Mouse (Mus musculus) hindbrain, embryonic 16.5 days (tissue): Measurements from ENCODE around the gene Lrrc4c. TPM values are rescaled to one million over a fixed set of nuclear protein-coding genes. Genes with fewer than 3 reads are reported as not detected.

Experiments used
- ATAC-seq: fragments of 200-750 bp; cut with Nextera tagmentation; 2 replicates; pipeline ENCODE4 v1.8.0; 2017; ENCODE audit warnings: moderate TSS enrichment, moderate library complexity
- H3K27ac ChIP-seq: fragments of 300-500 bp; sonication (generic); 2 replicates; pipeline ENCODE4 v1.5.1; 2014; ENCODE audit warnings: low read depth, mild to moderate bottlenecking, control low read depth, low read length, moderate library complexity
- H3K27me3 ChIP-seq: fragments of 300-500 bp; sonication (generic); replicated peaks from 2 replicates; pipeline ENCODE4 v1.6.1; 2014; ENCODE audit warnings: low read length; ENCODE audit not compliant: control insufficient read depth, insufficient read depth
- H3K36me3 ChIP-seq: fragments of 300-500 bp; sonication (generic); 2 replicates; pipeline ENCODE4 v1.6.1; 2014; ENCODE audit warnings: mild to moderate bottlenecking, low read length, moderate library complexity, mixed read lengths; ENCODE audit not compliant: control insufficient read depth, insufficient read depth
- H3K4me1 ChIP-seq: fragments of 300-500 bp; sonication (generic); 2 replicates; pipeline ENCODE4 v1.6.1; 2014; ENCODE audit warnings: low read depth, low read length; ENCODE audit not compliant: control insufficient read depth, insufficient read depth
- H3K4me2 ChIP-seq: fragments of 300-500 bp; sonication (generic); 2 replicates; pipeline ENCODE4 v1.6.1; 2014; ENCODE audit warnings: mild to moderate bottlenecking, low read length, control low read depth, moderate library complexity
- H3K4me3 ChIP-seq: fragments of 300-500 bp; sonication (generic); 2 replicates; pipeline ENCODE4 v1.5.1; 2014; ENCODE audit warnings: mild to moderate bottlenecking, low read length, control low read depth, moderate library complexity
- H3K9ac ChIP-seq: fragments of 300-500 bp; sonication (generic); 2 replicates; pipeline ENCODE4 v1.6.1; 2014; ENCODE audit warnings: low read depth, mild to moderate bottlenecking, control low read depth, low read length, moderate library complexity
- H3K9me3 ChIP-seq: fragments of 300-500 bp; sonication (generic); 2 replicates; pipeline ENCODE4 v1.6.1; 2014; ENCODE audit warnings: mild to moderate bottlenecking, low read length, moderate library complexity; ENCODE audit not compliant: control insufficient read depth
- WGBS: fragments of 180-500 bp; shearing (Covaris S2); extraction: QIAGEN DNeasy Blood & Tissue Kit; methylation state at CpG from one replicate; pipeline ENCODE4 v1.1.7; 2014; 5-methylcytosine and 5-hydroxymethylcytosine counted together
- polyA plus RNA-seq: library from polyadenylated mRNA; unstranded; fragments of >200 nt; fragmentation: Nextera tagmentation; extraction: Ambion mirVana; gene quantifications from 2 replicates; pipeline ENCODE4 v1.2.1, GENCODE M21; 2015

Gene Lrrc4c
- polyA plus RNA-seq, 1 experiment from 2014 or later: 42.5 TPM

- no peak for ATAC-seq
These were observed 860.4 kb downstream of the Lrrc4c start for GRCm38 (mm10) chr2:97178399-97178798.

GRCm38 (mm10) chr2:97196968-97197606 lies 879.1 kb downstream of the Lrrc4c start:
- no peak overlapping the region for H3K4me3 ChIP-seq
- WGBS: 30% methylated on average over 4 of the region's 4 CpGs
- no peaks in the 10 kb centered on the region for H3K27me3 ChIP-seq
- ATAC-seq: no peak
- H3K4me2 ChIP-seq: no peak overlapping the region
- no peak overlapping the region for H3K27ac ChIP-seq
- H3K9me3 ChIP-seq: no peaks in the 10 kb centered on the region
- no peaks in the 10 kb centered on the region for H3K4me1 ChIP-seq
- H3K36me3 ChIP-seq: no peaks in the 10 kb centered on the region
- no peak overlapping the region for H3K9ac ChIP-seq

More at GRCm38 (mm10) chr2:97178399-97178798, 860.4 kb downstream of the Lrrc4c start:
- 81% methylated on average over 4 of the region's 4 CpGs for WGBS
- Histone ChIP-seq H3K9ac (no peak overlapping the region), H3K4me3 (no peak overlapping the region), H3K4me2 (no peak overlapping the region), H3K9me3 (no peaks in the 10 kb centered on the region), H3K27me3 (no peaks in the 10 kb centered on the region), H3K4me1 (no peaks in the 10 kb centered on the region), H3K36me3 (no peaks in the 10 kb centered on the region), H3K27ac (no peak overlapping the region)

DNA sequence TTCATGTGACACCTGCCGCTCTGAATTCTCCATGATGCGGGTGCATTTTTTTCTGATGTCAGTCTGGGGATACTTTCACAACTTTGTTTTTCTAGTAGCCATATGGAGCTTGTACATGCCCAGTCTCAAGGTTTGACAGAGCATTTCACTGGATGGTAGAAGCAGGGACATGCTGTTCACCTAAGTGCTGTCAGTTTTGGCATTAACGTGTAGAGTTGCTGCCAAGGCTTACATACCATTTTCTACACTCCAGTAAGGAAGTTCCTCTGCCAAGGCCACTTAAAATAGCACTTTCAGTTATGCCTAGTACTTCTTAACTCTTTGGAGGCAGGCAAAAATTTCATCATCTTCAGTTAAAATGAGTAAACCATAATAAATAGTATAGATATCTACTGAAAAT lies 915.0 kb downstream of the Lrrc4c start:
- no peak overlapping the region for H3K27ac ChIP-seq
- peaks cover 3% of the 10 kb centered on the region; the same call in 1 of the 2 replicates for H3K9me3 ChIP-seq
- H3K4me1 ChIP-seq: no peaks in the 10 kb centered on the region
- H3K36me3 ChIP-seq: no peaks in the 10 kb centered on the region
- no peak overlapping the region for H3K9ac ChIP-seq
- ATAC-seq: no peak
- H3K4me2 ChIP-seq: no peak overlapping the region
- 80% methylated on average over 3 of the region's 3 CpGs for WGBS
- H3K4me3 ChIP-seq: no peak overlapping the region
- no peaks in the 10 kb centered on the region for H3K27me3 ChIP-seq

DNA sequence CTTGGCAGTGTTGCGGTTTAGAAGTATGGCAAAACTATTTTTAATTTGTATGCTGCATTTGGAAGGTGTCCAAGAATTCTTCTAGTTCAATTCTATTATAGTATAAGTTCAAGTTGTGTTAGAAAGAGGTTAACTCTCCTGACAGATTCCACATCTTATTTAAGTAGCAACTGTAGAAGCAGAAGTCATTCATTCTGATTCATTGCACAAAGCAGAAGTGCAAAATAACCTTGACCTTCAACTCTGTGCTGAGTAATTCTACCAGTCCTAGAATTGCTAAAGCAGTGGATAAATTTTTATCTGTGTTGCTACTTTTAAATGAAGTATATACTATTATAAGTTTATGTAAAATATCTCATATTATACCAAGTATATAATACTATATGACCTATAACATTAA lies 916.1 kb downstream of the Lrrc4c start:
- no peaks in the 10 kb centered on the region for H3K4me1 ChIP-seq
- WGBS: 73% methylated on average over 1 of the region's 1 CpGs
- no peak overlapping the region for H3K27ac ChIP-seq
- no peak overlapping the region for H3K4me3 ChIP-seq
- no peaks in the 10 kb centered on the region for H3K36me3 ChIP-seq
- no peak for ATAC-seq
- peaks cover 3% of the 10 kb centered on the region; the same call in 1 of the 2 replicates for H3K9me3 ChIP-seq
- H3K4me2 ChIP-seq: no peak overlapping the region
- no peak overlapping the region for H3K9ac ChIP-seq
- H3K27me3 ChIP-seq: no peaks in the 10 kb centered on the region

GRCm38 (mm10) chr2:97274651-97275050 lies 956.7 kb downstream of the Lrrc4c start:
- no peak overlapping the region for H3K9ac ChIP-seq
- no peaks in the 10 kb centered on the region for H3K4me1 ChIP-seq
- H3K4me2 ChIP-seq: no peak overlapping the region
- 58% methylated on average over 2 of the region's 2 CpGs for WGBS
- H3K9me3 ChIP-seq: no peaks in the 10 kb centered on the region
- H3K4me3 ChIP-seq: no peak overlapping the region
- no peaks in the 10 kb centered on the region for H3K36me3 ChIP-seq
- ATAC-seq: no peak
- no peaks in the 10 kb centered on the region for H3K27me3 ChIP-seq
- no peak overlapping the region for H3K27ac ChIP-seq

GRCm38 (mm10) chr2:97284986-97285385 lies 967.0 kb downstream of the Lrrc4c start:
- no peak overlapping the region for H3K4me2 ChIP-seq
- no peaks in the 10 kb centered on the region for H3K9me3 ChIP-seq
- no peak overlapping the region for H3K4me3 ChIP-seq
- H3K4me1 ChIP-seq: no peaks in the 10 kb centered on the region
- no peak for ATAC-seq
- H3K27me3 ChIP-seq: no peaks in the 10 kb centered on the region
- no peak overlapping the region for H3K27ac ChIP-seq
- H3K36me3 ChIP-seq: no peaks in the 10 kb centered on the region
- no peak overlapping the region for H3K9ac ChIP-seq

GRCm38 (mm10) chr2:97294216-97294615 lies 976.2 kb downstream of the Lrrc4c start:
- Histone ChIP-seq H3K9ac (no peak overlapping the region), H3K4me2 (no peak overlapping the region), H3K27ac (no peak overlapping the region), H3K4me3 (no peak overlapping the region), H3K4me1 (no peaks in the 10 kb centered on the region), H3K9me3 (no peaks in the 10 kb centered on the region), H3K27me3 (no peaks in the 10 kb centered on the region), H3K36me3 (no peaks in the 10 kb centered on the region)
- WGBS: 86% methylated on average over 3 of the region's 3 CpGs
- ATAC-seq: no peak

GRCm38 (mm10) chr2:97299704-97300103 lies 981.7 kb downstream of the Lrrc4c start:
- ATAC-seq: no peak
- H3K27ac ChIP-seq: no peak overlapping the region
- H3K9me3 ChIP-seq: no peaks in the 10 kb centered on the region
- H3K36me3 ChIP-seq: no peaks in the 10 kb centered on the region
- H3K4me1 ChIP-seq: no peaks in the 10 kb centered on the region
- WGBS: 57% methylated on average over 2 of the region's 2 CpGs
- no peak overlapping the region for H3K4me3 ChIP-seq
- no peak overlapping the region for H3K9ac ChIP-seq
- H3K27me3 ChIP-seq: no peaks in the 10 kb centered on the region
- no peak overlapping the region for H3K4me2 ChIP-seq

DNA sequence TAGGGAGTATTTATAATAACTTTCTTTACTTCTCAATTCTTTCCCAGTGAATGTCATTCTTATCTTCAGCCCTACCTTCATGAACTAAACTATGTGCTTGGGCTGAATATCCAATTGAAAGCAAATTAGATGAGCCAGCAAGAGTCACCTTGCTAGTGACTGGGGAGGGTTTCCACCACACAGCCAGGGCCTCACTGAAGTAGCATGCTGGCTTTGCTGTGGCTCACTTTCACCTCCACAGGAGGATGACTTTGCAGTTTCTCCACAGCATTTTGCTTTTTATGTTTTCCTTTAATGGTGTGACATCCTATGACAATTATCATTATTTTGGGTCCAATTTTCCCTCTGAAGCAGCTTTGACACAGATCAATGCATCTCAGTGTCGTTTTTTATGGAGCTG lies 1000.0 kb downstream of the Lrrc4c start:
- Histone ChIP-seq H3K4me3 (no peak overlapping the region), H3K27me3 (no peaks in the 10 kb centered on the region), H3K27ac (no peak overlapping the region), H3K36me3 (no peaks in the 10 kb centered on the region), H3K9me3 (no peaks in the 10 kb centered on the region), H3K4me1 (no peaks in the 10 kb centered on the region), H3K4me2 (no peak overlapping the region), H3K9ac (no peak overlapping the region)
- ATAC-seq: no peak
- 52% methylated on average over 1 of the region's 1 CpGs for WGBS

- H3K27me3 ChIP-seq: no peaks in the 10 kb centered on the region
- H3K4me3 ChIP-seq: no peak overlapping the region
- no peaks in the 10 kb centered on the region for H3K9me3 ChIP-seq
- no peak overlapping the region for H3K27ac ChIP-seq
- WGBS: 92% methylated on average over 1 of the region's 1 CpGs
- no peak for ATAC-seq
- no peak overlapping the region for H3K4me2 ChIP-seq
- H3K4me1 ChIP-seq: no peaks in the 10 kb centered on the region
- no peak overlapping the region for H3K9ac ChIP-seq
- H3K36me3 ChIP-seq: no peaks in the 10 kb centered on the region
These were observed 1000.6 kb downstream of the Lrrc4c start for GRCm38 (mm10) chr2:97318536-97318935.
